Mouse (Mus musculus) A20 (cell line): Measurements from ENCODE around the gene Frem1.

Source experiments
- DNase-seq: peaks from one replicate; pipeline ENCODE4 v3.0.0-alpha.2; 2011; ENCODE audit warnings: low read depth, low spot score

The Frem1 gene

DNA sequence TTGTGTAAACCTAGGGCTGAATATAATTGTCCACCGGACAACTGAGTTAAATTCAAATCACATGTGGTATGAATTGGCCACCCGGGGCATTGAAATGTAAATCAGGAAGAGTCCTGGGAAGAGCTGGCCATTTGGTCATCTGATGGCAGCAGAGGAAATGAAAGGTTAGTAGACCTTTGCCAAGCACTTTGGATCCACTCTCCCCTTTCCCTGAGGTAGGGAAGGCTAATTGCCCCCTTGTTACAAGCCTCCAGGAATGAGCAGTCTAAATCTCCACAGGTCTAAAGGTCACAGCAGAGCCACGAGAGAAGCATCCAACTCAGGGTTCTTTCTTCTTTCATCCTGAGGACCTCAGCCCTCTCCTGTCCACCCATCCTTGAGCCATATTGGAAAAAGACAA, 20.5 kb downstream of the Frem1 start:
- DNase-seq, result no peak

- DNase-seq, result no peak
Measured at GRCm38 (mm10) chr4:83030097-83030496, 22.0 kb downstream of the Frem1 start.

- peak; percentile 52 for DNase-seq
Measured at GRCm38 (mm10) chr4:83020759-83021555, 31.2 kb downstream of the Frem1 start.

- no peak for DNase-seq
Measured at GRCm38 (mm10) chr4:83018111-83019105, 33.7 kb downstream of the Frem1 start.

DNA sequence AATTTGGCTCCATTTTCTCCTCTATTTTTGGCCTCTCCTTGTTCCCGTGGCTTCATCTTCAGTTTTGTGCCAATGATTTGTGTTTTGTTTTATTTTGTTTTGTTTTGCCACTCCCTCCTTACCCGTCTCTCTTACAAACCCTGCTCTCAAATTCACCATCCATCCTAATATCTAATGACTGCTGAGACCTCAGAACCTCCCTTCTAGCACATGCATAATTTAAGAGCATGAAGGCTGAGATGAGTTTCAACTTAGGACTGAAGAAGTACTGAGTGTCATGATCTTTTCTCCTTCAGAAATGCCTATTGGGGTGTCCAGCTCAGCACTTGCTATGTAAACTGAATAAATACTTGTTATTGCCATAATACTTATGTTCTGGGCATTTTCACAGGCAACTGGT, 37.6 kb downstream of the Frem1 start:
- DNase-seq, result no peak

DNA sequence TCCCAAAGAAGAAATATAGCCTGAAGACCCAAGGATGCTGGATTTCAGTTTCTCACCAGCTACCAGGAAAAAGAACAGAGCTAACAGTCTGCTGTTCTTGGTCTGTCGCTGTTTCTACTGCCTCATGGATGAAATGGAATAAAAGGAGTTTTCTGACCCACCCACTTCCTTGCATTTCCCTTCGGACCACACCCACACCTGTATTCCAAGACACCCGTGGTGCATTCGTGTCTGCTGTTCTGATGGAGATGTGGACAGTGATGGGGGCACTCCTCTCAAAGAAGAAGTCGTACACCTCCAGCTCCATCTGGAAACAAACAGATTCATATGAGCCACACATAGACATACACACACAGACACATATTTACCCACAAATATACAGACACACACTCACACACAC, 48.1 kb downstream of the Frem1 start:
- DNase-seq, result no peak

- no peak for DNase-seq
Measured at GRCm38 (mm10) chr4:82992042-82992441, 60.1 kb downstream of the Frem1 start.

GRCm38 (mm10) chr4:82990973-82991695, 61.0 kb downstream of the Frem1 start:
- DNase-seq, result no peak

DNA sequence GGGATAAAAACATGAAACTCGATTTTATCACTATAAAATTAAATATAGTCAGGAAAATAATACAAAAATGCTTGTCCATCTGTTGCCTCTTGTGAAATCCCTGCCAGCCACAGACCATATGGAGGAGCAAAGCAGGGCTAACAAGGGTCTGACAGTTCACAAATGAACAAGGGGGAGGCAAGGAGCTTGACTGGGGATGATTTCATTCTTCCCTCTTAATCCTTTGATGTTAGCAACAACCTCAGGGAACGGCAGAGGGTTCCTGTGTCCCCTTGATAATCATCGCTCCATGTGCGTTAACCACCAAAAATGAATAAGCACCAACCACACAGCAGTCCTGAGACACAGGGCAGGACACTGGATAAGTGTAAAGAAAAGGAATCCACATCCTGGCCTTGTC, 79.8 kb downstream of the Frem1 start:
- DNase-seq, result no peak

DNA sequence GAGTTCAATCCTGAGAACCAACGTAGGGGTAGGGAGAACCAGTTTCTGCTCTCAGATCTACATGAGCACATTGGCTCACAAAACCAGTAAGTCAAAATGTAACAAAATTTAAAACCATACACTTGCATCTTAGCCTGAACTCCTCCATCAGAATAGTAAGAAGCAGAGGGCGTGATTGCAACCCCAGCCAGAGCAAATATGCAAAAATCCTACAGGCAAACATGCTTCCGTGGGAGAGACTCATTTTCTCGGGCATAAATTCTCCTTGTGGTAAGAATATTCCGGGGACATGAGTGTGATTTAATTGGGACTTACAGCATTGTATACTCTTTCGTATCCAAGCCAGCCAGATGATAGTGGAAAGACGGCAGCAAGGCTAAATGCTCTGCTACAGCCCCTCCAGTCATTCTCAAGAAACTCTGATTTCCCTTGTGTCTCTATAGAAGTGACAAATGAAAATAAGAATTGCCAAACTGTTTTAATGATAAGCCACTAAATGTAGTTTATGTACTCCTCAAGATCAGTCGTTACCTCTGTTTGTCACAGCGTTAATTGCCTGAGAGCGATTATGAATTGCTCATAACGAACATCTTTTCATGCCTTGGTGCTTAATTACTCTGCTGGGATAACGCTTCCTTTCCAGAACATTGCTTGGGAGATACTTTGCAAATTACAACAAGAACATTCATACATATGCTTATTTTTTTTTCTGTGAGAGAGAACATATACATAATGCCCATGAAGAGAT, 81.1 kb downstream of the Frem1 start:
- DNase-seq, result no peak

- no peak for DNase-seq
Measured at GRCm38 (mm10) chr4:82961024-82961423, 91.1 kb downstream of the Frem1 start.

GRCm38 (mm10) chr4:82957827-82958538, 94.2 kb downstream of the Frem1 start:
- DNase-seq, result no peak

GRCm38 (mm10) chr4:82953992-82954391, 98.1 kb downstream of the Frem1 start:
- no peak for DNase-seq

GRCm38 (mm10) chr4:82949511-82949910, 102.6 kb downstream of the Frem1 start:
- no peak for DNase-seq

DNA sequence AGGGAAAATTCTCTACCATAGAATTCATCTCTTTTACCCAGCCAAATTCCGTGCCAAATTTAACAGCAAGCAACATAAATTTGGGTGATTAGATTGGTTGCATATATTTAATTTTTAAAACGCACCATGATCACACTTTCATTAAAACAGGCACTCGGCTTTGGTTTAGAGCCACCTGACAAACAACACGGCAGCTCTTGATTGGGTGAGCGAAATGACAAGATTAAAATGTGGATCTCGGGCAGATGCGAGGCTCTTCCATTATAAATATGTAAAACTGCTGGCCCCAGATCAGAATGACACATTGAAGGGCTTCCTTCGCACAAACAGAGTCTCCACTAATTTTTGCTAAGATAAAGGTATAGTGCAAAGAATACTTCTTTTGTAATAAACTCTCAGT, 105.4 kb downstream of the Frem1 start:
- no peak for DNase-seq

- no peak for DNase-seq
Measured at GRCm38 (mm10) chr4:82946276-82946612, 105.9 kb downstream of the Frem1 start.

DNA sequence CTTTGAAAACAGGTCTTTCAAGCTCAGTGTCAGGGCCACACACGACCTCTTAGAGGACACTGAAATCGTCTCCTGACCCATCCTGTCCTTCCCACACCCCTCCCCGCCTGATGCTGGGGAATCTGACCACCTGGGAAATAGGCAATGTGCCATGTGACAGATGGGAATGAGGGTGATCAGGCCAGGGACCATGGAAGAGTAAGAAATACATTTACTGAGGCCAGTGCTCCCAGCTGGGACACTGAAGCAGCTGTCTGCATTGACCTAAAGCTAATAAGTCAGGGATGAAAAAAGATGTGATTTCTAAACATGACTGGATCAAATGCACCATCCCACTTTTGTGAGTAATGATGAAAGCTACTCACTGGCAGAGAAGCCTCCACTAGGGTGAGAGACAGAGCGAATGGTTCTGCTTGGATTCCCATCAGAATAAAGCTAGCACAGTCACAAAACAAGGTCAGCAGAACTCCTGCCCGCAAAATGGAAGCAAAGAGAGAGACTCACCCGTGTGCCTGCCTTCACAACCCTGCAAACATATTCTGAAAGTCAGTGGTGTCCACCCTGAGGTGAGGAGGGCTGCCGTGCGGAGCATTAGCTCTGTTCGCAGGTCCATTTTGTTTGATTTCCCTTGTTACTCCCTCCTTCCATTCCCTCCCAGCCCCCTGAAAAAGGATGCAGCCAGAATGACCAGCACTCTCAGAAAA, 106.4 kb downstream of the Frem1 start:
- no peak for DNase-seq

GRCm38 (mm10) chr4:82940680-82941079, 111.5 kb downstream of the Frem1 start:
- DNase-seq, result no peak

GRCm38 (mm10) chr4:82940248-82940647, 111.9 kb downstream of the Frem1 start:
- DNase-seq, result no peak

- DNase-seq, result peak; percentile 65
Measured at GRCm38 (mm10) chr4:82934308-82934707, 117.8 kb downstream of the Frem1 start.
